Mouse (Mus musculus) lung, embryonic 14.5 days (tissue): ENCODE measurements around the gene D8Ertd738e. TPM values are rescaled to one million over a fixed set of nuclear protein-coding genes. Genes with fewer than 3 reads are reported as not detected.

ENCODE experiments used
- ATAC-seq: fragments of 200-750 bp; cut with Nextera tagmentation; 2 replicates; pipeline ENCODE4 v1.8.0; 2017; ENCODE audit warnings: mild to moderate bottlenecking, moderate TSS enrichment, moderate library complexity; ENCODE audit not compliant: insufficient read depth
- DNase-seq: peaks from one replicate; pipeline ENCODE4 v3.0.0-alpha.2; 2015
- H3K27ac ChIP-seq: fragments of 300-500 bp; sonication (generic); 2 replicates; pipeline ENCODE4 v1.5.1; 2014; ENCODE audit warnings: low read depth, mild to moderate bottlenecking, moderate library complexity
- H3K27me3 ChIP-seq: fragments of 300-500 bp; sonication (generic); 2 replicates; pipeline ENCODE4 v1.6.1; 2014; ENCODE audit warnings: low read length, control low read depth; ENCODE audit not compliant: insufficient read depth
- H3K36me3 ChIP-seq: fragments of 300-500 bp; sonication (generic); 2 replicates; pipeline ENCODE4 v1.6.1; 2014; ENCODE audit warnings: control low read depth; ENCODE audit not compliant: insufficient read depth
- H3K4me1 ChIP-seq: fragments of 300-500 bp; sonication (generic); 2 replicates; pipeline ENCODE4 v1.6.1; 2014; ENCODE audit warnings: antibody characterized with exemption, control low read depth; ENCODE audit not compliant: insufficient read depth
- H3K4me2 ChIP-seq: fragments of 300-500 bp; sonication (generic); 2 replicates; pipeline ENCODE4 v1.6.1; 2014; ENCODE audit warnings: mild to moderate bottlenecking
- H3K4me3 ChIP-seq: fragments of 300-500 bp; sonication (generic); 2 replicates; pipeline ENCODE4 v1.5.1; 2014; ENCODE audit warnings: low read depth, low read length
- H3K9ac ChIP-seq: fragments of 300-500 bp; sonication (generic); 2 replicates; pipeline ENCODE4 v1.6.1; 2014
- H3K9me3 ChIP-seq: fragments of 300-500 bp; sonication (generic); 2 replicates; pipeline ENCODE4 v1.6.1; 2016; ENCODE audit warnings: low read depth, low read length, control low read depth
- CTCF ChIP-seq: IDR thresholded peaks from 2 replicates; pipeline ENCODE4 v1.5.1; 2016; ENCODE audit warnings: antibody characterized with exemption, low read depth
- WGBS: fragments of 180-500 bp; shearing (Covaris S2); extraction: QIAGEN DNeasy Blood & Tissue Kit; methylation state at CpG from one replicate; pipeline ENCODE4 v1.1.7; 2014; 5-methylcytosine and 5-hydroxymethylcytosine counted together
- polyA plus RNA-seq: library from polyadenylated mRNA; unstranded; fragments of >200 nt; fragmentation: Nextera tagmentation; extraction: Ambion mirVana; gene quantifications from 2 replicates; pipeline ENCODE4 v1.2.1, GENCODE M21; 2014

Gene D8Ertd738e
- polyA plus RNA-seq, 1 experiment from 2014 or later: 384 TPM

DNA sequence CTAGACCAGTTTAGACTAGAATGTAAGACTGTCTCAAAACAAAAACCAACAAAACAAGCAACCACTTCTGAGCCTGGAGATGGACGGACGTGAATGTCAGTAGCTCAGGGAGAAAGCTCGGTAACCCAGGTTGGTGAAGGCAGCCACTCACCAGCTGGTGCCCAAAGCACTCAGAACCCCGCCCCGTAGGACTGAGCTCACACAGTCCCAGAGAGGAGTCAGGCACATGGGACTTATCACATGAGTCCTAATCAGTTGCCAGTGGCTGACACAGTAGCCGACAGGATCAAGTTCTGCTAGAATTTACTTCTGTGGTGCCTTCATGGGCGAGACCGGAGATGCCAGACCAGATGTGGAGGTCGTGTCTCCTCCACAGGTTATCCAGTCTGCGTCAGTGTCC is 31.3 kb upstream of the D8Ertd738e start:
- Histone ChIP-seq H3K9ac (no peak overlapping the region), H3K27me3 (no peaks in the 10 kb centered on the region), H3K4me3 (no peak overlapping the region), H3K4me2 (no peak overlapping the region), H3K36me3 (no peaks in the 10 kb centered on the region), H3K4me1 (peaks cover 6% of the 10 kb centered on the region; the same call in 1 of the 2 replicates), H3K9me3 (no peaks in the 10 kb centered on the region), H3K27ac (no peak overlapping the region)
- ATAC-seq (no peak), DNase-seq (no peak)
- no peak for TF ChIP-seq CTCF
- 61% methylated on average over 10 of the region's 10 CpGs for WGBS

DNA sequence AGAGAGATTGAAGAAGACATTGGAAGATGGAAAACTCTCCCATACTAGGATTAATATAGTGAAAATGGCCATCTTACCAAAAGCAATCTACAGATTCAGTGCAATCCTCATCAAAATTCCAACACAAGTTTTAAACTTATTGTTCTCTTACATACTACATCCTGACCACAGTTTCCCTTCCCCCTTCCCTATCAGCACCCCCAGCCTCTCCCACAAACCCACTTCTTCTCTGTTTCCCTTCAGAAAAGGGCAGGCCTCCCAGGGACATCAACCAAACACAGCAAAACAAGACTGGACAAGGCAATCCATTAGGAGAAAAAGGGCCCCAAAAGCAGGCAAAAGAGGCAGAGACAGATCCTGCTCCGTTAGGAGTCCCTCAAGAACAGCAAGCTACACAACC is 26.9 kb upstream of the D8Ertd738e start:
- Histone ChIP-seq H3K9ac (no peak overlapping the region), H3K27ac (no peak overlapping the region), H3K4me2 (no peak overlapping the region), H3K36me3 (no peaks in the 10 kb centered on the region), H3K4me1 (no peaks in the 10 kb centered on the region), H3K9me3 (no peaks in the 10 kb centered on the region), H3K27me3 (no peaks in the 10 kb centered on the region), H3K4me3 (no peak overlapping the region)
- no peak for TF ChIP-seq CTCF
- ATAC-seq: no peak
- 61% methylated on average over 1 of the region's 1 CpGs for WGBS
- no peak for DNase-seq

DNA sequence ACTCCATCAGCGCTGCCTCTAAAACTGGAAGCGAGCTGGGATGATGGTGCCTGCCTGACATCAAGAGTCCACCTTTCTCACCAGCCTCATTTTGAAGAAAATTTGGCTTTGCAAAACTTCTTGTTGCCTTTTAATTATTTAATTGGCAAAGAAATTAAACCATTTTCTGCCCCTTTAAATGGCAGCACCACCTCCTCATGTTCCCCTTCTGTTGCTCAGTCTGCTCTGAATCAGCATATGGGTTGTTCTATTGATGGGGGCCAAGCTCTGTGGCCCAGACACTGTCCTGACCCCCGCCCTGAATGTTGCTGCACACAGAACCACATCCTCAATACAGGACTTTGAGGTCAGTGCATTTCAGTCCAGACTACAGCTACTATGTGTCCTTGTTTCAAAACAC is 24.4 kb upstream of the D8Ertd738e start:
- no peaks in the 10 kb centered on the region for H3K36me3 ChIP-seq

DNA sequence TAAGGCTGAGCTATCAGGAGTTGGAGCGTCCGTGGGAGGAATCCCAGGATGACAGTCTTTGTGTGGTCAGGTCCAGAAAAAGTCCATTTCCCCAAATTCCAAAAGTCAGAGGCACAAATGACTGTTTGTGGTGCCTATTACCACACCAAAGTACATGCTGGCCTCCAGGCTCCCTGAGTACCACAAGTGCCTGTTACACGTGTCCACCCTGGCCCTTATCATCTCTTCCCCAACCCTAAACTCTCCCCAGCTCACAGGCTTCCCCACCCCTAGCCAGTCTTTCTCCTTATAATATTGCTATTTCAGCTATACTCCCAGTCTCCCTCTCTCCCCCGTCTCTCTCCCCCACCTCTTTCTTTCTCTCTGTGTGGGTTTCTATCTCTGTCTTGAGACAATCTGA is 22.8 kb upstream of the D8Ertd738e start:
- no peaks in the 10 kb centered on the region for H3K9me3 ChIP-seq
- H3K4me1 ChIP-seq: peaks cover 4% of the 10 kb centered on the region; the same call in 1 of the 2 replicates
- no peaks in the 10 kb centered on the region for H3K27me3 ChIP-seq
- no peak for ATAC-seq
- H3K36me3 ChIP-seq: no peaks in the 10 kb centered on the region
- WGBS: 76% methylated on average over 4 of the region's 4 CpGs
- H3K9ac ChIP-seq: no peak overlapping the region
- no peak overlapping the region for H3K4me2 ChIP-seq
- no peak for DNase-seq
- no peak for TF ChIP-seq CTCF
- H3K27ac ChIP-seq: no peak overlapping the region
- no peak overlapping the region for H3K4me3 ChIP-seq

More for the DNA sequence above, 24.4 kb upstream of the D8Ertd738e start:
- no peak for TF ChIP-seq CTCF
- WGBS: 82% methylated on average over 3 of the region's 3 CpGs
- Histone ChIP-seq H3K27me3 (no peaks in the 10 kb centered on the region), H3K27ac (no peak overlapping the region), H3K9me3 (no peaks in the 10 kb centered on the region), H3K4me1 (peaks cover 4% of the 10 kb centered on the region; the same call in 1 of the 2 replicates), H3K4me3 (no peak overlapping the region), H3K9ac (no peak overlapping the region), H3K4me2 (no peak overlapping the region)
- no peak for DNase-seq
- ATAC-seq: no peak

DNA sequence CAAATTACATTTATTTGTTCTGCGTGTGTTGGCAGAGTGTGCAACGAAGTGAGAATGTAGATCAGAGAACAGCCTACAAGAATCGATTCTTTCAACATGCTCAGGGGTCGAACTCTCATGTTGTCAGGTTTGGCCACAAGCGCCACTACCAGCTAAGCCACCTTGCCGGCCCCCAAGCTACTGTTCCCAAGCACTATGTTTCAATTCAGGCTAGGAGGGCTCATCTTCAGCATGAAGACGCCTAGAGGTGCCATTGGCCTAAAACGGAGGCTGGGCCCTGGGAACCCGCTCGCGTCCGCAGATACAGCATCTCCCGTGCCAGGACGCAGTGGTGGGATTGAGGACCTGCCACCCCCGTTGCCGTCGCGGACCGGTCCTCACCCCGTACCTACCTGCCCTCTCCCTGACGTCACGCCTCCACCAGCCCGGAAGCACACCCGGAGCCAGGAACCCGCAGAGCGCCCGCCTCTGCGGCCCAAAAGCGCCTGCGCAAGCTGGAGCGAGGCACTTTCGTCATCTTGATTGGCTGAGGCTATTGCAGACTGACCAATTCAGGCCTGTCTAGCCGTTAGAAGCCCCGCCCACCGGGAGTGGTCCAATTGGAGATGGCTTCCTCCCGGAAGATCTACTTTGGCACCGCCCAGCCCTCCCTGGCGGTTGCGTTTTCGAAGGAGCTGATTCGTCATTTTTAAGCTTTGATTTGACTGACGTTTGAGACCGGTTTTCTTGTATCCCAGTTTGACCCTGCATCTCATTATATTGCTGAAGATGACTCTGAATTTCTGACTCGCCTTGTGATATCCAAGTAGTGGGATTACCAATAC is 20.6 kb upstream of the D8Ertd738e start, which contains the start of gene Ccdc130:
Gene Ccdc130, minus strand, starts transcription at position 431 of the 824 bp plus-strand sequence.
- Histone ChIP-seq H3K36me3 (peaks cover 18% of the 10 kb centered on the region; the same call in 1 of the 2 replicates), H3K27me3 (no peaks in the 10 kb centered on the region), H3K9me3 (no peaks in the 10 kb centered on the region), H3K27ac (0 out of 2 replicates have a peak within 1 kb of the TSS, but pooled peaks have one; percentile 6), H3K4me1 (peaks cover 4% of the 10 kb centered on the region; the same call in 1 of the 2 replicates), H3K9ac (peak within 1 kb of the TSS; percentile 76), H3K4me3 (peak within 1 kb of the TSS; percentile 83), H3K4me2 (peak within 1 kb of the TSS; percentile 81)
- TF ChIP-seq CTCF: no peak
- ATAC-seq (peak; percentile 100), DNase-seq (peak; percentile 100)
- under 1% methylated on average over 44 of the region's 44 CpGs for WGBS

DNA sequence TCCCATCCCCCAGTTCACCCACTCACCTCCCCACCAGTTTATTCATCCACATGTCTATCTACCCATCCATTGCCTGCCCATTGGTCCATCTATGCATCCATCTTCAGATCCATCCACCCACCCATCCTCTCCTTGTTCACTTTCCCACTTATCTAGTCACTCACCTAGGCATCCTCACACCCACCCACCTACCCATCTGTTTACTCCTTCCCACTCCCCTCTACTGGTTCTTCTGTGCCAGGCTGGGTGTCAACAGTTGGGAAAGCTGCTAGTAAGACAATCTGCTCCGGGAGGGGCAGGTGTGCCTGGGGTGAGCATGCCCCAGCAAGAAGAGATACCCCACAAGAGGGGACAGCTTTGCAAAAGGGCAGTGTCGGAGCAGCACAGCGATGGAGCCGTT is 11.6 kb upstream of the D8Ertd738e start:
- TF ChIP-seq CTCF: no peak
- Histone ChIP-seq H3K27ac (no peak overlapping the region), H3K4me2 (no peak overlapping the region), H3K9me3 (no peaks in the 10 kb centered on the region), H3K4me1 (peaks cover 4% of the 10 kb centered on the region; the same call in 1 of the 2 replicates), H3K9ac (no peak overlapping the region), H3K27me3 (no peaks in the 10 kb centered on the region), H3K36me3 (peaks cover 71% of the 10 kb centered on the region), H3K4me3 (no peak overlapping the region)
- DNase-seq: no peak
- 88% methylated on average over 4 of the region's 4 CpGs for WGBS
- no peak for ATAC-seq

DNA sequence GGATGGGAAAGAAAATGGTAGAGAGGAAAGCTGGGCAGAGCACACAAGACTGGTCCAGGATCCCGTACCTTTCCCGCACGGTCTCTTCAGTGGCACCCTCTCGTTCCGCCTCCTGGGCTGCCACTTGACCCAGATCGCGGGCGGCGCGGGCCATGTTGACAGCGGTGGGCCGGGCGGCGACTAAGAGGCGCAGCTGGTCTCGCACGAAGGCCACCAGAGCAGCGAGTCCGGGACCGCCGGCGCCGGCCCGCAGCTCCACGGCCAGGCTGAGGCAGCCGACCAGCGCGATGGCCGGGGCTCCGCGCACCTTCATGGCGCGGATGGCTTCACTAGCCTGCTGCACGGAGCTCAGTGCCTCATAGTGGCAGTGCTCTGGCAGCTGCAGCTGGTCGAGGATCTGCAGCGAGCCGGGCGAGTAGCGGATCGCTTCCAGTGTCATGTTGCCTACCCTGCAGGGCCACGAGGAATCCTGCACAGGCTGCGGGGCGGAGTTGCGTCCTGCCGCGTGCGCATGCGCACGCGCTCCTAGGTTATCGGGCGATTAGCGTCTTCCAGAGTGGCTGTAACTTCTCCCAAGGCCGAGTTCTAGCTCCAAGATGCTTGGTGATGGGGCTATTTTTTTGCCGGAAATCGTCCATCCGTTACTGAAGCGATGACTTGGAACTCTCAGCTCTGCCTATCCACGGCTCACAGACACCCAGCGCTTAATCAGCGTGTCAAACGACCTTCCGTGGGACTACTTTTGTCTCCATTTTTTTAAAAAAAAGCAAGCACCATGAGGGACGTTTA is 7.5 kb upstream of the D8Ertd738e start, which contains the start of gene Mri1:
Gene Mri1, minus strand, starts transcription at position 505 of the 789 bp plus-strand sequence.
- under 1% methylated on average over 64 of the region's 64 CpGs for WGBS
- Histone ChIP-seq H3K9me3 (no peaks in the 10 kb centered on the region), H3K27ac (peak within 1 kb of the TSS; percentile 87), H3K27me3 (no peaks in the 10 kb centered on the region), H3K4me2 (peak within 1 kb of the TSS; percentile 97), H3K9ac (peak within 1 kb of the TSS; percentile 72), H3K36me3 (peaks cover 71% of the 10 kb centered on the region), H3K4me1 (peaks cover 4% of the 10 kb centered on the region; the same call in 1 of the 2 replicates), H3K4me3 (peak within 1 kb of the TSS; percentile 80)
- TF ChIP-seq CTCF: 0 out of 2 replicates have a peak, but pooled peaks have one; percentile 10
- ATAC-seq (peak; percentile 90), DNase-seq (peak; percentile 98)
